In the genomic region with DNA sequence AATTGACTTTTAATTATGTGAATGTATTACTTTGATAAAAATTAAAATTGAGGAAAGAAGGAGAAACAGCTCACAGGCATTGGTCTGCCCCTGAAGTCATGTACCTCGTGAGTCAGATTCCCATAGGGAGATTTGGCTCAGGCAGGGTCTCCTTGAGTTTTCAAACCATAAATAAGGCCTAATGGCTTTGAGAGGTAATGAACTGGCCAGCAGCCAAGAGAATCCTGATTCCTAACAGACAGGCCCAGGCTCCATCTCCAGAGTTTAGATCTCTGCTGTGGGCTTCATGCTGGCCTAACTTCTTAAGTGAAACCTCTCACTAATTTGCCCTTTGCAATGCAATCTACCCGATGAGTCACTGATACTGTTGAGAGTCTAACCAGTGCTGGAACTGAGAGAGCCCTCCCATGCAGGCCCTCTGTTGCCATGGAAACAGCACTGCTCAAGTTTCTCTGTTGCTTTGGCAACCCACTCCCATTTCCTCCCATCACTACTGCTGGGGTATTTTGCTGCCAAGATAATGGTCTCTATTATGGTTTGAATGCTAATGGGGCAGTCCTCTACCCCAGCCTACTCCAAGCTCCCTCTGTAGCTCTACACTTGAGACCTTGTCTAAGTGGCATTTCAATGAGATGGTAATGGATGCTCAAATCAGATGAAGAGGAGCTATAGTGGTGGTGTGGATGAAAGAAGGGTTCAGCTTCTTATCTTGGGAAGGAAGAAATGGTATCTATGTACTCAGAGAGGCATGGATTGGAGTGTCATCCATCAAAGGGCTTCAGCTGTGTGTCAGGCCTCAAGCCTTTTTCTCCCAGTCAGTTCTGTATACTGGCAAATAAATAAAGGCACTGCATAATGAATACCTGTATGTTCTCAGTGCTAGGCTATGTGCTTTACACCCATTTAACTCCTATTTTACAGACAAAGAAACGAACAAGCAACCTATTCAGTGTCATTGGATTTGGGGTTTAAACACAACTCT, we compare ENCODE assay signal across 7 mouse cellular contexts.
DNase-seq lines count a peak whose midpoint lies in the region; ATAC-seq lines count a peak whose summit lies in the region.

No protein-coding gene starts in this region.

- no peak overlapping the region for H3K4me3 ChIP-seq in neural tube, embryonic 15.5 days (replicated peaks)

- peak; percentile 92 for ATAC-seq in neural tube, embryonic 15.5 days (ENCODE audit: low FRiP score)
- ATAC-seq in megakaryocyte progenitor cell, adult 5-6 weeks (replicated peaks; ENCODE audit: poor library complexity), result no peak
- no peak for ATAC-seq in megakaryocyte, adult 5-6 weeks (ENCODE audit: poor library complexity, severe bottlenecking)

- peak overlapping the region; percentile 87 for H3K27ac ChIP-seq in neural tube, embryonic 15.5 days (replicated peaks)

- no peak overlapping the region for H3K4me2 ChIP-seq in neural tube, embryonic 15.5 days

- H3K9ac ChIP-seq in neural tube, embryonic 15.5 days (replicated peaks), result no peak overlapping the region

- H3K27me3 ChIP-seq in neural tube, embryonic 15.5 days (replicated peaks), result no peaks in the 10 kb centered on the region

- H3K4me1 ChIP-seq in neural tube, embryonic 15.5 days, result peaks cover 33% of the 10 kb centered on the region

- no peaks in the 10 kb centered on the region for H3K36me3 ChIP-seq in neural tube, embryonic 15.5 days

- DNase-seq in Muller cell, postnatal 12 days (ENCODE audit: inconsistent ontology term), result peak; percentile 73
- peak; percentile 63 for DNase-seq in adrenal gland, postnatal 14 days
- peak; percentile 85 for DNase-seq in forelimb bud, embryonic 11.5 days (ENCODE audit: low read depth, low spot score)
- DNase-seq in left cerebral cortex, adult 18-20 months (ENCODE audit: low spot score in 2 of 2), result peak; percentile 68 to 79

- WGBS in neural tube, embryonic 15.5 days, result 10% methylated on average over 3 of the region's 3 CpGs

- H3K9me3 ChIP-seq in neural tube, embryonic 15.5 days (replicated peaks), result no peaks in the 10 kb centered on the region
